Mouse (Mus musculus) lung, postnatal 0 days (tissue): ENCODE results near the gene Tecpr1.
A peak's percentile ranks its signal among the peaks of the same experiment; 100 is the strongest.

Experiments used
- CTCF ChIP-seq: IDR thresholded peaks from 2 replicates; pipeline ENCODE4 v1.5.1; 2016; ENCODE audit warnings: antibody characterized with exemption, mild to moderate bottlenecking
- EP300 ChIP-seq: IDR thresholded peaks from 2 replicates; pipeline ENCODE4 v1.6.1; 2016; ENCODE audit warnings: antibody characterized with exemption, mild to moderate bottlenecking, control low read depth

- TF ChIP-seq CTCF (peak; percentile 37), EP300 (no peak)
These were observed 29.8 kb upstream of the Tecpr1 start for GRCm38 (mm10) chr5:144253212-144253611.
